Mouse (Mus musculus) thymus, postnatal 4 days (tissue): ENCODE measurements around the gene Eif2ak2.

ENCODE experiments used
- DNase-seq: peaks from one replicate; pipeline ENCODE4 v3.0.0; 2021

Gene Eif2ak2

DNA sequence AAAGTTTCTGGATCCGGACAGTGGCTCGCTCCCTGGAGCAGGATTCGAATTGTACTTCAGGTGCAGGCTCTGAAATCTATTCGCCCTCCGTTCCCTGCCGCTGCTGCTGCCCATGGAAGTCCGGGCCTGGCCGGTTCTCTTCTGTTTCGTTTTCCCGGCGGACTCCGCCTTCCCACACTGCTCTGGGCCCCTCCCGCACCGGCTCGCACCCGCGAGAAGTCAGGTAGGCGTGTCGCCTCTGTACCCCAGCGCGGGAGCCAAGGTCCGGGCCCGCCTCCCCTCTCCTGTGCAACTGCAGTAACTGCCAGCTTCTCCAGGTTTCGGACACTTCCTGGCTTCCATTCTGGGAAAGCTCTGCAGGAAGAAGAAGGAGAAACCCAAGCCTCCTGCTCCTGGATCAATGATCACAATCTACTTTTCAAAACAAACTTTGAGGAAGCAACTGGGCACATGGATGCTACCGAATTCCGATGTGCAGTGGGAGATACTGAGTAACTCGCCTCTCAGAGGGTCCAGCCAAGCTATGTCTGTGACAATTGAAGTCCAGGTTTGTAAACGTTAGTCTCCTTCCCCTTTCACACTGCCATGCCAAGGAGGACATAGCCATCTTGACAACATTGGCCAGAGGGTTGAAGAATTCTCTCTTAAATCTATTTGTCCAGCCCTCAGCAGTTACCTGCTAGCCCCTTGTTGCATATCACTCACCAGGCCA, at the start of gene Eif2ak2:
Gene Eif2ak2, minus strand, starts transcription at position 173 of the 712 bp plus-strand sequence.
- DNase-seq: peak; percentile 79

- no peak for DNase-seq
Observed at GRCm38 (mm10) chr17:78917696-78918095, 35.3 kb upstream of the Eif2ak2 start.

GRCm38 (mm10) chr17:78916899-78917298, 34.5 kb upstream of the Eif2ak2 start:
- no peak for DNase-seq

DNA sequence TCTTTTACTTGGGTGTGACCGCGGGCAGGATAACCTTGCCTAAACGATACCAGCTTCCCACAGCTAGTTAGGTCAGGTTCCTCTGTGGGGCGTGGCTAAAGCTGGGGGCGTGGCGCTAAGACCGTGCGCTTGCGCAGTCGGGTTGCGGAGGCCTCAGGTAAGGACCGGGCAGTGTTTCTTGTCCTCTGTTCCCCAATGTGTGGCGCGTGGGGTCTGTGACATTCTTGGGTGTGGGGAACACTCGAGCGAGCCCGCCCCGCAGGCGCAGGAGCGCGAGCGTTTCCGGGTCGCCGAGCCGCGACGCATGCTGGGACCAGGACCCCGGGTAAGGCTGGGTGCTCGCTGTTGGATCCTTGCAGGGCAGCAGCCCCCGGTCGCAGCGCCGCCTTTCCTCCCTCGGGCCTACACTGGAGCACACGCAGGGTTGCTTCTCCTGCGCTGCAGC, 34.0 kb upstream of the Eif2ak2 start, which contains the start of gene Cebpzos:
Gene Cebpzos, plus strand, starts transcription at position 132 of the 445 bp plus-strand sequence.
- DNase-seq: peak; percentile 92

DNA sequence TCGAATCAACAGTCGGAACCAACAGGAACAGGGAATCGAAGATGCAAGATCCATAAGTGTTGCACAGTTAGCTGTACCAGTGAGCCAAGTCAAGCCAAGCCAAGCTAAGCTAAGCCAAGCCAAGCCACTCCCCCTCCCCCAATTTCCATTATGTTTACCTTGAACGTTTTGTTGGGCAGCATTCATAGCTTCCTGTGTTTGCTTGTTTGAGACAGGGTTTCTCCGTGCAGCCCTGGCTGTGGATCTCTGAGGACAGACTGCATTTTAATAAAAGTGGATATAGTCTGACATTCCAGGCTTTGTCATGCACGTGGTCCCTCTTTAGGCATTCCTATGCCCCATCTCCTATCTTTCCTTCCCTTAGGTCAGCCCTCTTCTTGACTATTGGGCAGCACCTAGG, 33.4 kb upstream of the Eif2ak2 start:
- no peak for DNase-seq

DNA sequence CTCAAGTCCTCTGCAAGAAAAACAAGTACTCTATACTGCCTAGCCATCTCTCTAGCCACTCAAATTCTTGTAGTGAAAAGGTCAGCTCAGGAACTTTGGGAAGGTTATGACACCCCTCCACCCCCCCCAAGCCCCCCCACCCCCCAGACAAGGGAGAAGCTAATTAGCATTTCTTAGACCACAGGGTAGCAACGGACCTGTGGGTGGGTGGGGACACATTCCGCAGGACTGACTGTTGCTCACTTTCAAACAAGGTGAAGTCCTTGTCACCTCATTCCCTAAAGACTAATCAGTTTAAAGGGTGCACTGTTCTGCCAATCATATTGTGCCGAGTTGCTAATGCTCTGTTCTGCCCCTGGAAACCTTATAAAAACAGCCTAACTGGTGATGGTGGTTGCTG, 31.5 kb upstream of the Eif2ak2 start:
- no peak for DNase-seq

DNA sequence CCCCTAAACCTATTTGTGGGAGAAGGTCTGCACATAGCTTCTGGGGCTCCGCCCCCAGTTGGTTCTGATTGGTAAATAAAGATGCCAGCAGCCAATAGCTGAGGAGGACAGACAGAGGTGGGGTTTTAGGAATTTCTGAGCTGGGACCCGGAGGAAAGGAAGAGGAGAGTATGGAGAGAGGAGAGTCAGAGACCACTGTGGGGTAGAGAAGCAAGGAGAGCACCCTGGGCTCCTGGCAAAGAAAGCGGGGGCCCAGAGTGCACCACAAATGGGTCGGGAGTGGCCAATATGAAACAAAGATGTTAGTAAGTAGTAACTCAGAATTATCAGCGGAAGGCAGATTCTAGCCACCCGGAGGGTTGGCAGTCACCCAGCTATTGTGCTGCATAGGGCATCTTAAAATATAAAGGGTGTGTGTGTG, 30.5 kb upstream of the Eif2ak2 start:
- DNase-seq: peak; percentile 54

DNA sequence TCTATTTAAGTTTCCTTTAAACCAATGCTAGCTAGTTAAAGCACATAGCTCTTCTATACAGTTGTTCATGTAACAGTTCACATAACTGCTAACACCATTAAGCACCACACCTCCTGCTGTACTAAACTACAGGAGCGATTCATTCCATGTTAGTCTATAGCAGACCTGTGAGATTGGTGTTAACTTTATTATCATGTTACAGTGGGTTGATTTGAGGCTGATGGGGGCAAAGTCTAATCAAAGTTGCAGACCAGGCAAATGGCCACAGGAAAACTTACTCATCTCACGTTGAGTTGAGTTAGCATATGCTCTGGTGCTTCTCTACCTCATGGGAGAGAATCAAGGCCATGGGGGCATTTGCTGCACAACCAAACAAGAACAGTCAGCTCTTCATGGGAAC, 27.0 kb upstream of the Eif2ak2 start:
- no peak for DNase-seq

GRCm38 (mm10) chr17:78906892-78907291, 24.5 kb upstream of the Eif2ak2 start, which contains the start of gene Sult6b1:
Sult6b1 (minus strand) TSS chr17:78906992.
- no peak for DNase-seq

GRCm38 (mm10) chr17:78903158-78903557, 20.8 kb upstream of the Eif2ak2 start:
- no peak for DNase-seq

- peak; percentile 47 for DNase-seq
Observed at GRCm38 (mm10) chr17:78895394-78895793, 13.0 kb upstream of the Eif2ak2 start.

DNA sequence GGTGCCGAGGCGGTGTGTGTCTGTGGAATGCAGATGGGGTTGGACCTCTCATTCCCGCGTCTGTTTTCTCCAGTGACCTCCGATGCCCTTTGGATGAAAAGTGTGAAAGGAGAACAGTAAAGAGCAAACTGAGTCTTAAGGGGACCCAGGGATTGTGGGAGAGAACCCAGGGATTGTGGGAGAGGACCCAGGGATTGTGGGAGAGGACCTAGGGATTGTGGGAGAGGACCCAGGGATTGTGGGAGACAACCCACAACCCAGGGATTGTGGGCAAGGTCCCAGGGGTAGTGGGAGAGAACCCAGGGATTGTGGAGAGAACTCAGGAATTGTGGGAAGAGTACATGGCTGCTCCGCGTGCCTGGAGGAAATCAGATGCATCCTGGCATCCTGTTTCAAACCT, 12.6 kb upstream of the Eif2ak2 start:
- no peak for DNase-seq

- no peak for DNase-seq
Observed at GRCm38 (mm10) chr17:78891020-78891419, 8.6 kb upstream of the Eif2ak2 start.

- no peak for DNase-seq
Observed at GRCm38 (mm10) chr17:78889184-78889583, 6.8 kb upstream of the Eif2ak2 start.

GRCm38 (mm10) chr17:78888554-78888953, 6.2 kb upstream of the Eif2ak2 start:
- DNase-seq: no peak

DNA sequence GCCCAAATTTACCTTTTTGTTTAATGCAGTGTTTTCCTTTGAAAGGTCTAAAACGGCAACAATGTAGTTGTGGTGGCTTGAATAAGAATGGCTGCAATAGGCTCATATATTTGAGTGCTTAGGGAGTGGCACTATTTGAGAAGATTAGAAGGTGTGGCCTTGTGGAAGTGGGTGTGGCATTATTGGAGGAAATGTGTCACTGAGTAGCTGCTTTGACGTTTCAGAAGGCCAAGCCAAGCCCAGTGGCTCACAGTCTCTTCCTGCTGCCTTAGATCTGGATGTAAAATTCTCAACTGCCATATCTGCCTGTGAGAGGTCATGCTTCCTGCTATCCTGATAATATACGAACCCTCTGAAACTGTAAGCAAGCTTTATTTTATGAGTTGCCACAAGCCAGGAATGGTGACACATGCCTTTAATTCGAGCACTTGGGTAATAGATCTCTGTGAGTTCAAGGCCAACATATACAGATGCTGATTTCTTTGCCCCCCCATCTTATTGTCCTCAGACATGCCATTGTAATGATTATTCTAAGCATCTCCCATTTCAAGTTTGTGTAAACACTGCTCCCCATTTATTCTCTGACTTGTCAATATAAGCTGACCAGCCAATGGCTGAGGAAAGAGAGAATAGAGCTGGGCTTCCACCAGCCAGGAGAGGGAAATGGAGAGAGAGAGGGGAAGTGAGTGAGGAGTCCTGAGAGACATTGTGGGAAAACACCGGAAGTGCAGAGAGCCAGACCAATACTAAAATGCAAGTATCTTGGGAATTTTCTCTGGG, 3.1 kb upstream of the Eif2ak2 start:
- DNase-seq: no peak

DNA sequence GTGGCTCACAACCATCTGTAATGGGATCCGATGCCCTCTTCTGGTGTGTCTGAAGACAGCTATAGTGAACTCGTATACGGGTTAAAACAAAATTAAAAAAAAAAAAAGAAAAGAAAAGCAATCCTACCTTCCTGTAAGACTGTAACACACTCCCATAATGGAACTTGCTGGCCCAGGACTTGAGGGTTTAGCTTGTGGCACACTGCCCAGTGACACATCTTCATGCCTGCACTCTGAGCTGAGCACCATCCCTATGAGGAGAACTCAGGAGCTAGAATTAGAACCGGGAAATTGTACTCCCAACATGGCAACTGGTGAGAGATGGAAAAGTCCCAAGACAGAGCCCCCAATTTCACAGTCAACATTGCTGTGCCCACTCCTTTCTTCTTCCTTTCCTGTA, 918 bp upstream of the Eif2ak2 start:
- no peak for DNase-seq

- DNase-seq: peak; percentile 29
Observed at GRCm38 (mm10) chr17:78881878-78882304, 482 bp downstream of the Eif2ak2 start.

- no peak for DNase-seq
Observed at GRCm38 (mm10) chr17:78873886-78874285, 8.5 kb downstream of the Eif2ak2 start.

DNA sequence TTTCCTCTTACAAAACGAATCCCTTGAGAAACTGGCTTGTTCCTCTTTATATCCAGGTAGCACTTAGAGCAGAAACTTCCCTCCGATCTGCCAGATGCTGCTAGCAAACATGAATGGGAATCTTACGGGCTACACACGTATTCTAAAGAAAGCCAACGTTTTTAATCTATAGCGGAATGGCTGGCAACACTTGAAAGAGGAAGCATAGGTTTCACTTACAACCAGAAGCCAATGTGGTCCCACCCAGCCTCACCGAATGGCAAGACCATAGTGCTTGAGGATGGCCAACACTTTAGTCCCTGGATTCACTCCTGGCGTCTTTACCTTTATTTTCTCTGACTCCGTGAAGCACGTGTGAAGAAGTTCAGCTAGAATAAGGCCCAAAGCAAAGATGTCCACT, 26.1 kb downstream of the Eif2ak2 start:
- DNase-seq: no peak

GRCm38 (mm10) chr17:78842271-78842928, 40.0 kb downstream of the Eif2ak2 start:
- no peak for DNase-seq

- DNase-seq: no peak
Observed at GRCm38 (mm10) chr17:78836056-78836455, 46.3 kb downstream of the Eif2ak2 start.
